Mouse (Mus musculus) layer of hippocampus, postnatal 25 days (tissue): Measurements from ENCODE around the gene Jak3. TPM values are rescaled to one million over a fixed set of nuclear protein-coding genes. Genes with fewer than 3 reads are reported as not detected.

ENCODE experiments used
- DNase-seq, 2 experiments: peaks; one replicate each; pipeline ENCODE4 v3.0.0; 2022; ENCODE audit warnings: mixed read lengths in 2 of 2, low spot score in 1 of 2; ENCODE audit errors: extremely low spot score in 1 of 2
- total RNA-seq, 2 experiments: library from RNA; stranded (reverse); gene quantifications; 2 replicates each; pipeline ENCODE4 v1.2.3; 2021

Jak3 gene
- 1 to 10 TPM; 4.9 to 5.6 TPM for total RNA-seq

- DNase-seq, result peak; percentile 40 to 56
Observed at GRCm38 (mm10) chr8:71676020-71676741, at the start of gene Jak3. Jak3 (plus strand) TSS chr8:71676296.

GRCm38 (mm10) chr8:71626753-71627152, 49.3 kb upstream of the Jak3 start:
- no peak for DNase-seq

- no peak for DNase-seq
Observed at GRCm38 (mm10) chr8:71627265-71628099, 48.6 kb upstream of the Jak3 start.

- DNase-seq, result no peak
Observed at GRCm38 (mm10) chr8:71628396-71629095, 47.5 kb upstream of the Jak3 start.

- peak; percentile 79 to 80 for DNase-seq
Observed at GRCm38 (mm10) chr8:71629096-71629697, 46.9 kb upstream of the Jak3 start.

- DNase-seq, result no peak
Observed at GRCm38 (mm10) chr8:71629781-71630212, 46.3 kb upstream of the Jak3 start.

GRCm38 (mm10) chr8:71630761-71631160, 45.3 kb upstream of the Jak3 start:
- no peak for DNase-seq

GRCm38 (mm10) chr8:71631897-71632296, 44.2 kb upstream of the Jak3 start:
- no peak for DNase-seq

GRCm38 (mm10) chr8:71633164-71633563, 42.9 kb upstream of the Jak3 start:
- DNase-seq, result peak in 1 of 2 experiments; percentile 48

GRCm38 (mm10) chr8:71633981-71634667, 42.0 kb upstream of the Jak3 start:
- DNase-seq, result no peak

GRCm38 (mm10) chr8:71637149-71638095, 38.7 kb upstream of the Jak3 start:
- no peak for DNase-seq

- no peak for DNase-seq
Observed at GRCm38 (mm10) chr8:71638321-71638720, 37.8 kb upstream of the Jak3 start.

GRCm38 (mm10) chr8:71639318-71639717, 36.8 kb upstream of the Jak3 start:
- DNase-seq, result no peak

- DNase-seq, result no peak
Observed at GRCm38 (mm10) chr8:71645510-71645909, 30.6 kb upstream of the Jak3 start.

GRCm38 (mm10) chr8:71654600-71654999, 21.5 kb upstream of the Jak3 start:
- DNase-seq, result no peak

GRCm38 (mm10) chr8:71657816-71658215, 18.3 kb upstream of the Jak3 start:
- no peak for DNase-seq

GRCm38 (mm10) chr8:71658515-71659049, 17.5 kb upstream of the Jak3 start:
- DNase-seq, result no peak

- DNase-seq, result no peak
Observed at GRCm38 (mm10) chr8:71659751-71660150, 16.3 kb upstream of the Jak3 start.
